Mouse (Mus musculus) cerebellum, adult 2 months (tissue): ENCODE data around the gene Hapln2.

ENCODE experiments used
- CTCF ChIP-seq: fragments of 200-500 bp; IDR thresholded peaks from 2 replicates; pipeline ENCODE4 v1.5.1; 2011; ENCODE audit warnings: low read depth, mild to moderate bottlenecking, control low read depth, low read length, moderate library complexity, borderline replicate concordance; ENCODE audit not compliant: insufficient read depth
- POLR2A ChIP-seq: fragments of 200-500 bp; IDR thresholded peaks from 2 replicates; pipeline ENCODE4 v1.6.1; 2011; ENCODE audit warnings: low read length, control low read depth, borderline replicate concordance; ENCODE audit not compliant: insufficient read depth

DNA sequence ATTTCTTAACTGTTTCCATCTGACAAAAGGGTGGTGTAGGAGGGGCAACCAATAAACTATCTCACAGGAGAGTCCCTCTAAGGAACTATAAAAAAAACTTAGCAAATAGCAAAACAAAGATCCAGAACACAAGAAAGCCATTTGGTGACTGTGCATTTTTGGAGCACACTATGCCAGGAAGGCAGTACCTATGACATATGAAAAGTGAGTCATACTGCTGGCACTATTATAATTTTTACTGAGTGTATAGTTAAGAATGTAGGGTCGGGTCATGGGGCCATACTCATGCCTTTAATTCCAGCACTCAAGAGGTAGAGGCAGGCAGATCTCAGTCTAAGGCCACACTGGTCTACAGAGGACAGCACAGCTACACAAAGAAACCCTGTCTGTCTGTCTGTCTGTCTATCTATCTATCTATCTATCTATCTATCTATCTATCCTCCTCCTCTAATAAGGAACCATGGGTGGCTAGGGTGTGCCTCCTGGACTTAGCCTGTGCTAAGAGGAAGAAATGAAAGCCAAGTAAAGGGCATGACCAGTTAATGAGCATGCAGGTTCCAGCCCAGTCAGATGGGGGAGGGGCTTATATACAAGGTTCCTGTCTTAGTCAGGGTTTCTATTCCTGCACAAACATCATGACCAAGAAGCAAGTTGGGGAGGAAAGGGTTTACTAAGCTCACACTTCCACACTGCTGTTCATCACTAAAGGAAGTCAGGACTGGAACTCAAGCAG lies 8.3 kb upstream of the Hapln2 start:
- TF ChIP-seq CTCF: no peak
- no peak for TF ChIP-seq POLR2A
